Mouse (Mus musculus): ENCODE data around the gene Fbxw8. TPM values are rescaled to one million over a fixed set of nuclear protein-coding genes. Genes with fewer than 3 reads are reported as not detected.

Fbxw8 gene
- polyA plus RNA-seq, 1 experiment from 2014 or later: 25.3 TPM

- H3K4me3 ChIP-seq (ENCODE audit: low read depth, low read length): no peak overlapping the region
- no peak overlapping the region for H3K9ac ChIP-seq (ENCODE audit: low read length)
- H3K27me3 ChIP-seq (replicated peaks; ENCODE audit: control insufficient read depth, insufficient read depth, low read length): peaks cover 80% of the 10 kb centered on the region
- H3K4me1 ChIP-seq (replicated peaks; ENCODE audit: control insufficient read depth, insufficient read depth, low read length): peaks cover 15% of the 10 kb centered on the region
- no peaks in the 10 kb centered on the region for H3K9me3 ChIP-seq (ENCODE audit: control insufficient read depth, low read length)
- no peaks in the 10 kb centered on the region for H3K36me3 ChIP-seq (ENCODE audit: control insufficient read depth, insufficient read depth, low read length)
- H3K27ac ChIP-seq (ENCODE audit: low read depth): no peak overlapping the region
- H3K4me2 ChIP-seq (ENCODE audit: low read length): no peak overlapping the region
- WGBS: 64% methylated on average over 8 of the region's 8 CpGs
- DNase-seq (ENCODE audit: low spot score): no peak
- ATAC-seq (replicated peaks; ENCODE audit: low FRiP score, low TSS enrichment, low read depth): no peak
Observed at GRCm38 (mm10) chr5:118167561-118167995, 12.3 kb upstream of the Fbxw8 start.

GRCm38 (mm10) chr5:118165462-118165861 lies 10.2 kb upstream of the Fbxw8 start:
- ATAC-seq (replicated peaks; ENCODE audit: low FRiP score, low TSS enrichment, low read depth) (no peak), DNase-seq (ENCODE audit: low spot score) (no peak)
- no peak overlapping the region for H3K4me3 ChIP-seq (ENCODE audit: low read depth, low read length)
- no peak overlapping the region for H3K4me2 ChIP-seq (ENCODE audit: low read length)
- no peaks in the 10 kb centered on the region for H3K9me3 ChIP-seq (ENCODE audit: control insufficient read depth, low read length)
- H3K4me1 ChIP-seq (replicated peaks; ENCODE audit: control insufficient read depth, insufficient read depth, low read length): peaks cover 5% of the 10 kb centered on the region; the same call in 1 of the 2 replicates
- no peak overlapping the region for H3K9ac ChIP-seq (ENCODE audit: low read length)
- H3K36me3 ChIP-seq (ENCODE audit: control insufficient read depth, insufficient read depth, low read length): no peaks in the 10 kb centered on the region
- peaks cover 58% of the 10 kb centered on the region for H3K27me3 ChIP-seq (replicated peaks; ENCODE audit: control insufficient read depth, insufficient read depth, low read length)
- no peak overlapping the region for H3K27ac ChIP-seq (ENCODE audit: low read depth)

- DNase-seq (ENCODE audit: low spot score): no peak
- no peak within 1 kb of the TSS for H3K4me3 ChIP-seq (ENCODE audit: low read depth, low read length)
- H3K36me3 ChIP-seq (ENCODE audit: control insufficient read depth, insufficient read depth, low read length): no peaks in the 10 kb centered on the region
- H3K9ac ChIP-seq (ENCODE audit: low read length): no peak within 1 kb of the TSS
- 63% methylated on average over 12 of the region's 12 CpGs for WGBS
- H3K4me1 ChIP-seq (replicated peaks; ENCODE audit: control insufficient read depth, insufficient read depth, low read length): peaks cover 4% of the 10 kb centered on the region; the same call in 1 of the 2 replicates
- H3K27ac ChIP-seq (ENCODE audit: low read depth): no peak within 1 kb of the TSS
- H3K4me2 ChIP-seq (ENCODE audit: low read length): no peak within 1 kb of the TSS
- no peaks in the 10 kb centered on the region for H3K9me3 ChIP-seq (ENCODE audit: control insufficient read depth, low read length)
- peaks cover 50% of the 10 kb centered on the region for H3K27me3 ChIP-seq (replicated peaks; ENCODE audit: control insufficient read depth, insufficient read depth, low read length)
- ATAC-seq (replicated peaks; ENCODE audit: low FRiP score, low TSS enrichment, low read depth): no peak
Observed at GRCm38 (mm10) chr5:118164581-118164980, 9.3 kb upstream of the Fbxw8 start, which contains the start of gene Hrk. TSS of gene Hrk (plus strand) at chr5:118164648.

GRCm38 (mm10) chr5:118160691-118161090 lies 5.4 kb upstream of the Fbxw8 start:
- Histone ChIP-seq H3K4me2 (ENCODE audit: low read length) (no peak overlapping the region), H3K27ac (ENCODE audit: low read depth) (no peak overlapping the region), H3K36me3 (ENCODE audit: control insufficient read depth, insufficient read depth, low read length) (no peaks in the 10 kb centered on the region), H3K4me3 (ENCODE audit: low read depth, low read length) (no peak overlapping the region), H3K9me3 (ENCODE audit: control insufficient read depth, low read length) (no peaks in the 10 kb centered on the region), H3K27me3 (replicated peaks; ENCODE audit: control insufficient read depth, insufficient read depth, low read length) (peaks cover 16% of the 10 kb centered on the region), H3K9ac (ENCODE audit: low read length) (no peak overlapping the region), H3K4me1 (replicated peaks; ENCODE audit: control insufficient read depth, insufficient read depth, low read length) (no peaks in the 10 kb centered on the region)
- ATAC-seq (replicated peaks; ENCODE audit: low FRiP score, low TSS enrichment, low read depth): no peak
- DNase-seq (ENCODE audit: low spot score): no peak
- WGBS: 32% methylated on average over 4 of the region's 4 CpGs

DNA sequence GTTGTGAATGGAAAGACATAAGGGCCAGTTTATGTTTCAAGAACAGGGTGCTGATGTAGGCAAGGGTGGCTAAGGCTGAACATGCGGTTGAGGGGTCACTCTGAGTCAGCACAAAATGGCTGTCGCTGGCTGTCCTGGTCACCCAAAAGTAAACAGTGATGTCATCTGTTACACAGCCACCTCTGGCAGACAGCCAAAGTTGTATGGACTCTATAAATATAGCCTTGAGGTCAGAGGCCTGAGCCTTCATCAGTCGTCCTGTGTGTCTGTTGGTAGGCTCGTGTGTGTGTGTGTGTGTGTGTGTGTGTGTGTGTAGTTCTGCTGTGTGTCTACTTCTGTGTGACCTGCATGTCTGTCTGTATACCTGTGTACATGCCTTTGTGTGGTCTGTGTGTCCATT lies 1.7 kb upstream of the Fbxw8 start:
- H3K4me3 ChIP-seq (ENCODE audit: low read depth, low read length): no peak overlapping the region
- H3K27me3 ChIP-seq (replicated peaks; ENCODE audit: control insufficient read depth, insufficient read depth, low read length): no peaks in the 10 kb centered on the region
- ATAC-seq (replicated peaks; ENCODE audit: low FRiP score, low TSS enrichment, low read depth) (no peak; the same call in 1 of the 2 replicates), DNase-seq (ENCODE audit: low spot score) (no peak)
- WGBS: 17% methylated on average over 4 of the region's 4 CpGs
- H3K4me2 ChIP-seq (ENCODE audit: low read length): no peak overlapping the region
- H3K9me3 ChIP-seq (ENCODE audit: control insufficient read depth, low read length): no peaks in the 10 kb centered on the region
- H3K9ac ChIP-seq (ENCODE audit: low read length): no peak overlapping the region
- 0 out of 2 replicates have a peak, but pooled peaks cover 3% of the 10 kb centered on the region for H3K36me3 ChIP-seq (ENCODE audit: control insufficient read depth, insufficient read depth, low read length)
- no peak overlapping the region for H3K27ac ChIP-seq (ENCODE audit: low read depth)
- H3K4me1 ChIP-seq (replicated peaks; ENCODE audit: control insufficient read depth, insufficient read depth, low read length): peaks cover 15% of the 10 kb centered on the region

GRCm38 (mm10) chr5:118155565-118155947 lies 292 bp upstream of the Fbxw8 start:
- H3K27ac ChIP-seq (ENCODE audit: low read depth): no peak overlapping the region
- H3K27me3 ChIP-seq (replicated peaks; ENCODE audit: control insufficient read depth, insufficient read depth, low read length): no peaks in the 10 kb centered on the region
- 0 out of 2 replicates have a peak, but pooled peaks cover 9% of the 10 kb centered on the region for H3K36me3 ChIP-seq (ENCODE audit: control insufficient read depth, insufficient read depth, low read length)
- 18% methylated on average over 8 of the region's 9 CpGs for WGBS
- peak overlapping the region; percentile 84 for H3K4me3 ChIP-seq (ENCODE audit: low read depth, low read length)
- H3K9ac ChIP-seq (ENCODE audit: low read length): peak overlapping the region; percentile 87; the same call in 1 of the 2 replicates
- H3K4me2 ChIP-seq (ENCODE audit: low read length): peak overlapping the region; percentile 63
- no peaks in the 10 kb centered on the region for H3K9me3 ChIP-seq (ENCODE audit: control insufficient read depth, low read length)
- peaks cover 15% of the 10 kb centered on the region for H3K4me1 ChIP-seq (replicated peaks; ENCODE audit: control insufficient read depth, insufficient read depth, low read length)
- DNase-seq (ENCODE audit: low spot score): no peak
- ATAC-seq (replicated peaks; ENCODE audit: low FRiP score, low TSS enrichment, low read depth): no peak

DNA sequence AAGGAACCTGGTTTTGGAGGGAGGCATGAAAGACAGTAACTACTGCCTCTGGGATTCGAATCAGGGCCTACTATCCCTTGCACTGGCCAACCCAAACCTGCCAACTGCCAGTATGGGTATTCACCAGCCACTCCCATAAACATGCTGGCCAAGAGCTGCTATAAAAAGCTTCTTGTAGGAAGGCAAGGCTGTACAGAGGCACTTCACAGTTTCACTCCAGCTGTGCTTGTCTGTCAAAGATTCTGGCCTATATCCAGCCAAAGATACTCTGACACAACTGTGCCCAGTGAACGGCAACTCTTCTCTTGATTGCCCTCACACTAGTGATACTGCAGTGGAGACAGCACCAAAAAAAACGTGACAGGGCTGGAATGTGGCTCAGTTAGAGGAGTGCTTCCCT lies 5.6 kb downstream of the Fbxw8 start:
- H3K27ac ChIP-seq (ENCODE audit: low read depth): no peak overlapping the region
- no peak for DNase-seq (ENCODE audit: low spot score)
- no peak overlapping the region for H3K4me2 ChIP-seq (ENCODE audit: low read length)
- H3K9me3 ChIP-seq (ENCODE audit: control insufficient read depth, low read length): no peaks in the 10 kb centered on the region
- WGBS: 72% methylated on average over 3 of the region's 3 CpGs
- no peak overlapping the region for H3K9ac ChIP-seq (ENCODE audit: low read length)
- peaks cover 15% of the 10 kb centered on the region for H3K4me1 ChIP-seq (replicated peaks; ENCODE audit: control insufficient read depth, insufficient read depth, low read length)
- no peak for ATAC-seq (replicated peaks; ENCODE audit: low FRiP score, low TSS enrichment, low read depth)
- H3K36me3 ChIP-seq (ENCODE audit: control insufficient read depth, insufficient read depth, low read length): 0 out of 2 replicates have a peak, but pooled peaks cover 22% of the 10 kb centered on the region
- H3K4me3 ChIP-seq (ENCODE audit: low read depth, low read length): no peak overlapping the region
- no peaks in the 10 kb centered on the region for H3K27me3 ChIP-seq (replicated peaks; ENCODE audit: control insufficient read depth, insufficient read depth, low read length)

DNA sequence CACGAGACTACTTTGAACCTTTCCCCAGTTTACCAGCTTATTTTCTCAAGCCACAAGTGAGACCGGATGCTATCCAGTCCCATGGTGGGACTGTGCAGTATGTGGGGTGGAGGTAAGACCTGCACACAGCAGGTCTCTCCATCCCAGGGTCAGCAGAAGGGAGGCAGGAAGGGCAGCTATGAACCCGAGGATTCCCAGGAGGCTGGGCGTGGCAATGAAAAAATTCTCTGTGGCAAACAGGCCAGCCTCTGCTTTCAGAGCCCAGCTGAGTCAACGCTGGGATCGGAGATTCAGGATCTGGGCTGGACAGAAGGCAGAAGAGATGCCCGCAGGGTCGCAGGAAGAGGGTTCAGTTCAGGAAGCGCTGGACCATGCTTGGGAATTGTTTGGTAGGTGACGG lies 8.0 kb downstream of the Fbxw8 start:
- DNase-seq (ENCODE audit: low spot score): no peak
- no peak overlapping the region for H3K9ac ChIP-seq (ENCODE audit: low read length)
- peaks cover 32% of the 10 kb centered on the region for H3K36me3 ChIP-seq (ENCODE audit: control insufficient read depth, insufficient read depth, low read length)
- H3K4me1 ChIP-seq (replicated peaks; ENCODE audit: control insufficient read depth, insufficient read depth, low read length): no peaks in the 10 kb centered on the region
- no peak overlapping the region for H3K4me3 ChIP-seq (ENCODE audit: low read depth, low read length)
- no peak overlapping the region for H3K4me2 ChIP-seq (ENCODE audit: low read length)
- H3K9me3 ChIP-seq (ENCODE audit: control insufficient read depth, low read length): no peaks in the 10 kb centered on the region
- no peak for ATAC-seq (replicated peaks; ENCODE audit: low FRiP score, low TSS enrichment, low read depth)
- 81% methylated on average over 10 of the region's 10 CpGs for WGBS
- H3K27ac ChIP-seq (ENCODE audit: low read depth): no peak overlapping the region
- H3K27me3 ChIP-seq (replicated peaks; ENCODE audit: control insufficient read depth, insufficient read depth, low read length): no peaks in the 10 kb centered on the region

DNA sequence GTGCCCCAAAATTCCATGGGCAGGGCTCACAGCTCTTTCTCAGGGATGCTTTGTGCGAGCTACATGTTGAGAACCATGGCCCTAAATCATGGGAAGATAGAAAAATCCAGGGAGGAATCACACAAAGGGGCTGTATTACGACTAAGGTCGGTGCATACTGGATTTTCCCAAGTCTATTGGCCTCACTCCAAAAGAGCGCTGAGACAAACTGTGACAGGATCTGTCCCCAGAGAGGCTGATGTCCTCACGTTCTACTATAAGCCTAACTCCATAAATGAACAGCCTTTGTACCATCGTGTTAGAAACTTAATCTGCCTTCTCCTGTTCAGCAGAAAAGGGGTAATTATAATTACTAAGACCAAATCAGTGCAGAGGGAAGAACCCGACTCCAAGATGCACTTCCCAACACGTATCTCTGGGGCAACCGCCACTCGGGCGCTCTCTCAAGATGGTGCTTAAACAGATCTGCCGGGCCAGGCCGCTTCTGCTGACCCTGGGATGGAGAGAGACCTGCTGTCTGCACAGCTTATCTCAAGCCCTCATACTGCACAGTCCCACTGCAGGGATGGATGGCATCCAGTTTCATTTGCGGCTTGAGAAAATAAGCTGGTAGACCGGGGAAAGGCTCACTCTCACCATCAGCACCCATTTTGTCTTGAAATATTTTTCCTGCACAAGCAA lies 9.1 kb downstream of the Fbxw8 start:
- 81% methylated on average over 15 of the region's 15 CpGs for WGBS
- ATAC-seq (replicated peaks; ENCODE audit: low FRiP score, low TSS enrichment, low read depth) (no peak), DNase-seq (ENCODE audit: low spot score) (no peak)
- H3K36me3 ChIP-seq (ENCODE audit: control insufficient read depth, insufficient read depth, low read length): peaks cover 36% of the 10 kb centered on the region
- H3K4me3 ChIP-seq (ENCODE audit: low read depth, low read length): no peak overlapping the region
- no peaks in the 10 kb centered on the region for H3K9me3 ChIP-seq (ENCODE audit: control insufficient read depth, low read length)
- H3K27ac ChIP-seq (ENCODE audit: low read depth): no peak overlapping the region
- no peaks in the 10 kb centered on the region for H3K4me1 ChIP-seq (replicated peaks; ENCODE audit: control insufficient read depth, insufficient read depth, low read length)
- no peak overlapping the region for H3K4me2 ChIP-seq (ENCODE audit: low read length)
- no peak overlapping the region for H3K9ac ChIP-seq (ENCODE audit: low read length)
- no peaks in the 10 kb centered on the region for H3K27me3 ChIP-seq (replicated peaks; ENCODE audit: control insufficient read depth, insufficient read depth, low read length)

All from intestine, embryonic 14.5 days (tissue).